In genomic region chr4:109120735-109121134, GRCm38 (mm10) we compare ENCODE assay signal across 11 mouse cellular contexts.
"Had no signal": no experiment of that assay in that cellular context is flagged by ENCODE, and none has a peak within 500 bp of the region (broad histone marks: within the 10 kb centered on the region; RNA-seq: fewer than 3 reads in every experiment).

No protein-coding gene starts in this region.

- H3K4me2 ChIP-seq: kidney, embryonic 15.5 days; midbrain, embryonic 13.5 days; neural tube, embryonic 15.5 days had no signal

- H3K36me3 ChIP-seq: kidney, embryonic 15.5 days; midbrain, embryonic 13.5 days; neural tube, embryonic 15.5 days had no signal

- H3K9ac ChIP-seq: kidney, embryonic 15.5 days; liver, embryonic 14.5 days; midbrain, embryonic 13.5 days; neural tube, embryonic 15.5 days had no signal

- DNase-seq: kidney, postnatal 14 days; left cerebral cortex, postnatal 4 days; lung, adult 2 months; lung, postnatal 10 days; right cerebral cortex, adult 18-20 months; right cerebral cortex, postnatal 25 days; thymus, postnatal 36 days had no signal

- H3K9me3 ChIP-seq: kidney, embryonic 15.5 days; midbrain, embryonic 13.5 days; neural tube, embryonic 15.5 days had no signal

- H3K4me3 ChIP-seq: kidney, embryonic 15.5 days; midbrain, embryonic 13.5 days; neural tube, embryonic 15.5 days had no signal

- H3K27me3 ChIP-seq: kidney, embryonic 15.5 days; midbrain, embryonic 13.5 days; neural tube, embryonic 15.5 days had no signal

- ATAC-seq: midbrain, embryonic 13.5 days had no signal

- H3K27ac ChIP-seq: kidney, embryonic 15.5 days; liver, embryonic 14.5 days; midbrain, embryonic 13.5 days; neural tube, embryonic 15.5 days had no signal
